In the genomic region with DNA sequence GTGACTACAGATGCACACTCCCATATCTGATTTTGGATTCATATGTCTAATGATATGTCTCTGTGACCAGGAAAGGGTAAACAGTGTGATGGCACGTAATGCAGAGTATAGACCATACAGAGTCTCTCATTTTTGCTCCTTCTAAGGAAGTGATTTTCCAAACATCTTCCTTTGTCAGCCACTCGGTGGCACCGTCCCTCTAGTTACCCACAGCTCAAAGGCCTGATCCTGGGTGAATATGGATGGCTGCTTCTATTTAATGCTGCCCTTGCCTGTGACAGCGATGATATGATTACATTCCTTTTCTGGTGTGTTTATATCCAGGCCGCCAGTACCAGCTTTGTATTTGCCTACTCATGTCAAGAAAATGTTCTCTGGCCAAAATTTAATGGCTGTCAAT, we compare ENCODE assay signal across 13 mouse cellular contexts.
A peak's percentile ranks its signal among the peaks of the same experiment; 100 is the strongest.
DNase-seq lines count a peak whose midpoint lies in the region; ATAC-seq and TF ChIP-seq lines count a peak whose summit lies in the region.
"Had no signal": no experiment of that assay in that cellular context is flagged by ENCODE, and none has a peak within 500 bp of the region (broad histone marks: within the 10 kb centered on the region; RNA-seq: fewer than 3 reads in every experiment).

No protein-coding gene starts in this region.

- peaks cover 3% of the 10 kb centered on the region; the same call in 1 of the 2 replicates for H3K27me3 ChIP-seq in hindbrain, embryonic 11.5 days (ENCODE audit: control insufficient read depth, insufficient read depth, low read length)
- H3K27me3 ChIP-seq in hindbrain, embryonic 10.5 days (ENCODE audit: insufficient read depth, poor library complexity, severe bottlenecking) = peaks cover 79% of the 10 kb centered on the region
- no peaks in the 10 kb centered on the region for H3K27me3 ChIP-seq in midbrain, embryonic 14.5 days (ENCODE audit: control insufficient read depth, insufficient read depth, low read length)
- peaks cover 4% of the 10 kb centered on the region; the same call in 1 of the 2 replicates for H3K27me3 ChIP-seq in midbrain, embryonic 15.5 days (replicated peaks)
- H3K27me3 ChIP-seq in stomach, postnatal 0 days (ENCODE audit: control insufficient read depth, insufficient read depth, low read length) = no peaks in the 10 kb centered on the region
- H3K27me3 ChIP-seq: heart, embryonic 12.5 days; liver, embryonic 13.5 days had no signal

- H3K9ac ChIP-seq in hindbrain, embryonic 11.5 days (ENCODE audit: low read depth, low read length) = no peak overlapping the region
- no peak overlapping the region for H3K9ac ChIP-seq in midbrain, embryonic 14.5 days (replicated peaks; ENCODE audit: low read length)
- no peak overlapping the region for H3K9ac ChIP-seq in midbrain, embryonic 15.5 days
- no peak overlapping the region for H3K9ac ChIP-seq in stomach, postnatal 0 days (ENCODE audit: low read length)
- H3K9ac ChIP-seq: heart, embryonic 12.5 days; liver, embryonic 13.5 days had no signal

- TF ChIP-seq CTCF in stomach, postnatal 0 days (IDR thresholded peaks at IDR 0.05; ENCODE audit: low read depth) = peak; percentile 66

- no peak overlapping the region for H3K4me2 ChIP-seq in hindbrain, embryonic 11.5 days (replicated peaks; ENCODE audit: low read depth, low read length)
- H3K4me2 ChIP-seq in midbrain, embryonic 14.5 days (ENCODE audit: low read length) = no peak overlapping the region
- no peak overlapping the region for H3K4me2 ChIP-seq in midbrain, embryonic 15.5 days
- H3K4me2 ChIP-seq in stomach, postnatal 0 days (replicated peaks; ENCODE audit: low read depth) = no peak overlapping the region
- H3K4me2 ChIP-seq: heart, embryonic 12.5 days; liver, embryonic 13.5 days had no signal

- H3K27ac ChIP-seq in hindbrain, embryonic 11.5 days (ENCODE audit: low read depth, low read length) = no peak overlapping the region
- H3K27ac ChIP-seq in hindbrain, embryonic 10.5 days = no peak overlapping the region
- H3K27ac ChIP-seq in midbrain, embryonic 14.5 days (replicated peaks; ENCODE audit: low read depth, low read length) = no peak overlapping the region
- H3K27ac ChIP-seq in midbrain, embryonic 15.5 days = no peak overlapping the region
- no peak overlapping the region for H3K27ac ChIP-seq in stomach, postnatal 0 days (replicated peaks)
- H3K27ac ChIP-seq: liver, embryonic 13.5 days had no signal

- TF ChIP-seq EP300 in stomach, postnatal 0 days (optimal IDR thresholded peaks at IDR 0.05) = no peak

- H3K36me3 ChIP-seq in hindbrain, embryonic 11.5 days (ENCODE audit: control insufficient read depth, insufficient read depth, low read length) = no peaks in the 10 kb centered on the region
- peaks cover 8% of the 10 kb centered on the region; the same call in 1 of the 2 replicates for H3K36me3 ChIP-seq in hindbrain, embryonic 10.5 days
- H3K36me3 ChIP-seq in midbrain, embryonic 14.5 days (ENCODE audit: control insufficient read depth, insufficient read depth, low read length) = no peaks in the 10 kb centered on the region
- no peaks in the 10 kb centered on the region for H3K36me3 ChIP-seq in midbrain, embryonic 15.5 days (replicated peaks)
- no peaks in the 10 kb centered on the region for H3K36me3 ChIP-seq in stomach, postnatal 0 days (ENCODE audit: control insufficient read depth, insufficient read depth, low read length)

- no peaks in the 10 kb centered on the region for H3K4me1 ChIP-seq in hindbrain, embryonic 11.5 days (replicated peaks; ENCODE audit: control insufficient read depth, insufficient read depth, low read length)
- no peaks in the 10 kb centered on the region for H3K4me1 ChIP-seq in hindbrain, embryonic 10.5 days (replicated peaks)
- no peaks in the 10 kb centered on the region for H3K4me1 ChIP-seq in midbrain, embryonic 14.5 days (ENCODE audit: control insufficient read depth, insufficient read depth, low read length)
- H3K4me1 ChIP-seq in midbrain, embryonic 15.5 days = no peaks in the 10 kb centered on the region
- H3K4me1 ChIP-seq in stomach, postnatal 0 days (replicated peaks; ENCODE audit: control insufficient read depth, insufficient read depth) = no peaks in the 10 kb centered on the region
- H3K4me1 ChIP-seq: liver, embryonic 13.5 days had no signal

- 88% methylated on average over 5 of the region's 5 CpGs for WGBS in hindbrain, embryonic 11.5 days
- WGBS in hindbrain, embryonic 10.5 days = 81% methylated on average over 5 of the region's 5 CpGs
- 58% methylated on average over 5 of the region's 5 CpGs for WGBS in midbrain, embryonic 14.5 days
- 63% methylated on average over 5 of the region's 5 CpGs for WGBS in midbrain, embryonic 15.5 days
- 50% methylated on average over 5 of the region's 5 CpGs for WGBS in stomach, postnatal 0 days

- no peak for ATAC-seq in hindbrain, embryonic 11.5 days (ENCODE audit: low FRiP score)
- no peak; the same call in 1 of the 2 replicates for ATAC-seq in midbrain, embryonic 14.5 days (ENCODE audit: low FRiP score, low TSS enrichment)
- no peak; the same call in 1 of the 2 replicates for ATAC-seq in midbrain, embryonic 15.5 days (replicated peaks)
- ATAC-seq in stomach, postnatal 0 days (ENCODE audit: low FRiP score, low TSS enrichment) = no peak

- H3K4me3 ChIP-seq in hindbrain, embryonic 11.5 days (ENCODE audit: low read depth, low read length) = no peak overlapping the region
- H3K4me3 ChIP-seq in hindbrain, embryonic 10.5 days = no peak overlapping the region
- no peak overlapping the region for H3K4me3 ChIP-seq in midbrain, embryonic 14.5 days (replicated peaks; ENCODE audit: low read depth, low read length)
- H3K4me3 ChIP-seq in midbrain, embryonic 15.5 days = no peak overlapping the region
- H3K4me3 ChIP-seq in stomach, postnatal 0 days (ENCODE audit: low read depth, low read length) = no peak overlapping the region
- H3K4me3 ChIP-seq: heart, embryonic 12.5 days; liver, embryonic 13.5 days had no signal

- intact Hi-C loops in left cerebral cortex, postnatal 14 days (cut with DNase I) = loop anchor here (10.0 kb wide), 1 partner anchor 441 kb away; no protein-coding TSS in a partner anchor

- no peaks in the 10 kb centered on the region for H3K9me3 ChIP-seq in hindbrain, embryonic 11.5 days (ENCODE audit: control insufficient read depth, low read length)
- H3K9me3 ChIP-seq in hindbrain, embryonic 10.5 days = no peaks in the 10 kb centered on the region
- H3K9me3 ChIP-seq in midbrain, embryonic 14.5 days (ENCODE audit: control insufficient read depth, low read length) = no peaks in the 10 kb centered on the region
- no peaks in the 10 kb centered on the region for H3K9me3 ChIP-seq in midbrain, embryonic 15.5 days
- H3K9me3 ChIP-seq in stomach, postnatal 0 days (ENCODE audit: control insufficient read depth, low read length) = no peaks in the 10 kb centered on the region
- H3K9me3 ChIP-seq: heart, embryonic 12.5 days; liver, embryonic 13.5 days had no signal

- DNase-seq in adrenal gland, postnatal 14 days = peak; percentile 24
- DNase-seq in adrenal gland, adult 8-10 months = no peak
- DNase-seq in hindbrain, embryonic 11.5 days (ENCODE audit: low spot score) = peak; percentile 11
- no peak for DNase-seq in hindbrain, embryonic 10.5 days (ENCODE audit: low spot score)
- peak; percentile 60 for DNase-seq in midbrain, embryonic 14.5 days
- DNase-seq in stomach, postnatal 0 days (ENCODE audit: low spot score) = no peak
- no peak for DNase-seq in left cerebral cortex, postnatal 14 days (ENCODE audit: low spot score in 2 of 2)
- DNase-seq: adrenal gland, postnatal 25 days; kidney, adult 11 months; liver, embryonic 13.5 days; thymus, postnatal 25 days had no signal

Comparison
In these comparisons a context has a peak if more than half of its experiments do, and no peak if none do; other contexts are left out.
1. DNase-seq: peak in adrenal gland, postnatal 14 days (single experiment), hindbrain, embryonic 11.5 days (single experiment) and midbrain, embryonic 14.5 days (single experiment); none in adrenal gland, adult 8-10 months (single experiment), hindbrain, embryonic 10.5 days (single experiment), stomach, postnatal 0 days (single experiment) and left cerebral cortex, postnatal 14 days (0 of 2).